Mouse (Mus musculus) hindbrain, embryonic 11.5 days (tissue): ENCODE measurements around the gene Inhbc. TPM values are rescaled to one million over a fixed set of nuclear protein-coding genes. Genes with fewer than 3 reads are reported as not detected.

Source experiments
- ATAC-seq: fragments of 200-750 bp; cut with Nextera tagmentation; 2 replicates; pipeline ENCODE4 v1.8.0; 2017; ENCODE audit warnings: mild to moderate bottlenecking, moderate TSS enrichment, moderate library complexity; ENCODE audit not compliant: low FRiP score
- DNase-seq: peaks from one replicate; pipeline ENCODE4 v3.0.0-alpha.2; 2015; ENCODE audit warnings: low spot score
- H3K27ac ChIP-seq: fragments of 300-500 bp; sonication (generic); 2 replicates; pipeline ENCODE4 v1.5.1; 2014; ENCODE audit warnings: mild to moderate bottlenecking, low read depth, low read length
- H3K27me3 ChIP-seq: fragments of 300-500 bp; sonication (generic); 2 replicates; pipeline ENCODE4 v1.6.1; 2014; ENCODE audit warnings: mild to moderate bottlenecking, low read length, moderate library complexity, mixed read lengths; ENCODE audit not compliant: control insufficient read depth, insufficient read depth
- H3K36me3 ChIP-seq: fragments of 300-500 bp; sonication (generic); 2 replicates; pipeline ENCODE4 v1.6.1; 2014; ENCODE audit warnings: mild to moderate bottlenecking, low read length, moderate library complexity, mixed read lengths; ENCODE audit not compliant: control insufficient read depth, insufficient read depth
- H3K4me1 ChIP-seq: fragments of 300-500 bp; sonication (generic); replicated peaks from 2 replicates; pipeline ENCODE4 v1.6.1; 2014; ENCODE audit warnings: low read length, mixed read lengths; ENCODE audit not compliant: control insufficient read depth, insufficient read depth
- H3K4me2 ChIP-seq: fragments of 300-500 bp; sonication (generic); replicated peaks from 2 replicates; pipeline ENCODE4 v1.6.1; 2014; ENCODE audit warnings: mild to moderate bottlenecking, low read depth, low read length
- H3K4me3 ChIP-seq: fragments of 300-500 bp; sonication (generic); 2 replicates; pipeline ENCODE4 v1.5.1; 2014; ENCODE audit warnings: low read depth, low read length
- H3K9ac ChIP-seq: fragments of 300-500 bp; sonication (generic); 2 replicates; pipeline ENCODE4 v1.6.1; 2014; ENCODE audit warnings: low read depth, low read length
- H3K9me3 ChIP-seq: fragments of 300-500 bp; sonication (generic); 2 replicates; pipeline ENCODE4 v1.6.1; 2016; ENCODE audit warnings: low read length; ENCODE audit not compliant: control insufficient read depth
- WGBS: fragments of 180-500 bp; shearing (Covaris S2); extraction: QIAGEN DNeasy Blood & Tissue Kit; methylation state at CpG from one replicate; pipeline ENCODE4 v1.1.7; 2014; 5-methylcytosine and 5-hydroxymethylcytosine counted together
- polyA plus RNA-seq: library from polyadenylated mRNA; unstranded; fragments of >200 nt; fragmentation: Nextera tagmentation; extraction: Ambion mirVana; gene quantifications from 2 replicates; pipeline ENCODE4 v1.2.1, GENCODE M21; 2014

Gene Inhbc
- polyA plus RNA-seq, 1 experiment from 2014 or later, result not detected

DNA sequence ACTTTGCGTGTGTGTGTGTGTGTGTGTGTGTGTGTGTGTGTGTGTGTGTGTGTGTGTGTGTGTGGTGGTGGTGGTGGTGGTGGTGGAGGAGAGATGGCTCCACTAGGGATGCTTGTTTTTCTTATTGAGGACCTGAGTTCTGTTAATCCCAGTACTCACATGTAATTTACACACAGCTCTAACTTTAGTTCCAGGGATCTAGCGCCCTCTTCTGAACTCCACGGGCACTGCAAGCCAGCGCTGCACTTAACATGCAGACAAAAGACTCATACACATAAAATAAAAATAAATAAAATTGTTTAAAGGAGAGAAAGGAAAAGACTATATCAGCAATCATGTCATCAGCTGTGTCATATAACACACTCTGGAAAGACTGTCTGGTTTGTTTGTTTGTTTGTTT lies 21.3 kb downstream of the Inhbc start:
- H3K36me3 ChIP-seq, result no peaks in the 10 kb centered on the region
- WGBS, result 73% methylated on average over 4 of the region's 4 CpGs
- H3K4me3 ChIP-seq, result no peak overlapping the region
- H3K27ac ChIP-seq, result no peak overlapping the region
- H3K9ac ChIP-seq, result no peak overlapping the region
- H3K27me3 ChIP-seq, result no peaks in the 10 kb centered on the region
- H3K4me1 ChIP-seq, result no peaks in the 10 kb centered on the region
- ATAC-seq (no peak), DNase-seq (no peak)
- no peak overlapping the region for H3K4me2 ChIP-seq
- no peaks in the 10 kb centered on the region for H3K9me3 ChIP-seq

DNA sequence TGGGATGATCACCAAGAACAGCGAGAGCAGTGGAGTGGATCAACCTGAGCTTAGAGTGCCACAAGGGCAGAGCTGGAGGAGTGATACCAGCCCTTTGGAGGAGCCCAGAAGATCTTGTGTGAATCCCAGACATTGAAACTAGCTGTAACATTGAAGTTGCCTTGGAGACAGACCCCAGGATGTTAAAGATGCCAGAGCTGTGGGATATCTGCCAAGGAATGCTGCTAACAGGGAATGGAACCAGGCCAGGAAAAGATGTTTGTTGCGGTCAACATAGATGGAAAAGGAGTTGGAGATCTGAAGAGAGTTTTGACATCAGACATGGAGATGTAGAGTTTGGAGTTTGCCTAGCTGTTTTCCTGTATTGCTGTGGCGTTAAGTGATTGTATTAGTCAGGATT lies 24.1 kb downstream of the Inhbc start:
- Histone ChIP-seq H3K9me3 (no peaks in the 10 kb centered on the region), H3K27me3 (peaks cover 4% of the 10 kb centered on the region), H3K36me3 (no peaks in the 10 kb centered on the region), H3K9ac (no peak overlapping the region), H3K4me1 (peaks cover 2% of the 10 kb centered on the region; the same call in 1 of the 2 replicates), H3K27ac (no peak overlapping the region), H3K4me2 (no peak overlapping the region), H3K4me3 (no peak overlapping the region)
- WGBS, result 90% methylated on average over 3 of the region's 3 CpGs
- no peak for DNase-seq
- no peak for ATAC-seq

DNA sequence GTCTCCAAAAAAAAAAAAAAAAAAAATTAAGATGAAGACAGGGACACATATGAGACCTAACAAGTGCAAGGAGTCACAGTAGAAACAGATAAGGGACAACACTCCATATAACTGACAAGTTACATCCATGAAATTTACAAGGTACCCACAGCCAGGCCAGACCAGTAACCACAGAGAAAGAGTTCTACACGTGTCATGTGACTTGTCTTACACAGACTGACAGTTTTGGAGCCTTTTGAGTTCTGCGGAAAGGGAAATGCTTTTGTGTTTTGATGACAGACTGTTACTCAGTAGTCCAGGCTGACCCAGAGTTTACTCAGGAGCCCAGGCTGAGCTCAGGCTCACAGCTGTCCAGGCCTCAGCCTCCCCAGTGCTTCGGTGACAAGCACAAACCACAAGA lies 27.2 kb downstream of the Inhbc start:
- H3K27me3 ChIP-seq, result peaks cover 15% of the 10 kb centered on the region
- no peak overlapping the region for H3K9ac ChIP-seq
- H3K4me2 ChIP-seq, result no peak overlapping the region
- no peak for DNase-seq
- no peaks in the 10 kb centered on the region for H3K9me3 ChIP-seq
- H3K4me3 ChIP-seq, result no peak overlapping the region
- no peak for ATAC-seq
- 72% methylated on average over 3 of the region's 3 CpGs for WGBS
- H3K27ac ChIP-seq, result no peak overlapping the region
- H3K4me1 ChIP-seq, result peaks cover 16% of the 10 kb centered on the region
- no peaks in the 10 kb centered on the region for H3K36me3 ChIP-seq

DNA sequence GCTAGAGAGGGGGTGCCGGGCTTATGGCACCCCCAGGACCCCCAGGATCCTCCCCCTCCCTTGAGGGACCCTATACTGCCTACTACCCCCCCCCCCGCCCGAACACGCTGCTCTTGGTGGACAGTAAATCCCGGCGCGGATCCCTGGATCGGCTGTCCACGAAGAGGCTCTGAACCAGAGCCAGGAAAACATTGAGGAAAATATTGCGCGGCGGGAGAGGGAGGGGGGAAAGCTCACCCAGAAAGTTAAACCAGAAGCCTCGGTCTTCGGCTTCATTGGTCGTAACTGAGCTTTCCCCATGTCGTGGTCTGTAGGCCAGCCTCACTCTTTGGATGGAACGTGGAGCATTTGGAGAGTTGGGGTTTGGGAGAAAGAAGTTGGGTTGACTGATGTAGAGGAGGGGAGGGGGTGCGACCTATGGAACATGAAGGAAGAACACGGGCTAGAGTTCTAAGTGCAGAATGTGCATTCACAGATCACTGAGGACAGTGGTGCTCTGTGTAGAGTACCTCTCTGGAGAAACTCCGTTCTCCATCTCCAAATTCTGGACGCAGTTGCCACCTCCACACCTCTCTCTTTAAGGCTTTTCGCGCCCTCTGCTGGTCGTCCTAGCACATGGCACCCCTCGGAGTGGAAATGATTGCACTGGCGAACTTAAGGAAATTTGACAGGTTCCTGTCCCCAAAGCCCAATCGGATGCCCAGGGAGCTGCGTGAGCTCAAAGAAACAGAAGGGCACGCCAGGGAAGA lies 28.2 kb downstream of the Inhbc start, which contains the start of gene Gli1:
Gene Gli1, minus strand, starts transcription at position 84 of the 749 bp plus-strand sequence.
- Histone ChIP-seq H3K9ac (peak within 1 kb of the TSS; percentile 15; the same call in 1 of the 2 replicates), H3K27ac (0 out of 2 replicates have a peak within 1 kb of the TSS, but pooled peaks have one; percentile 4), H3K4me3 (peak within 1 kb of the TSS; percentile 33), H3K9me3 (no peaks in the 10 kb centered on the region), H3K36me3 (no peaks in the 10 kb centered on the region), H3K27me3 (peaks cover 15% of the 10 kb centered on the region), H3K4me1 (peaks cover 16% of the 10 kb centered on the region), H3K4me2 (peak within 1 kb of the TSS; percentile 63)
- peak; percentile 94 for DNase-seq
- no peak; the same call in 1 of the 2 replicates for ATAC-seq
- under 1% methylated on average over 29 of the region's 29 CpGs for WGBS

DNA sequence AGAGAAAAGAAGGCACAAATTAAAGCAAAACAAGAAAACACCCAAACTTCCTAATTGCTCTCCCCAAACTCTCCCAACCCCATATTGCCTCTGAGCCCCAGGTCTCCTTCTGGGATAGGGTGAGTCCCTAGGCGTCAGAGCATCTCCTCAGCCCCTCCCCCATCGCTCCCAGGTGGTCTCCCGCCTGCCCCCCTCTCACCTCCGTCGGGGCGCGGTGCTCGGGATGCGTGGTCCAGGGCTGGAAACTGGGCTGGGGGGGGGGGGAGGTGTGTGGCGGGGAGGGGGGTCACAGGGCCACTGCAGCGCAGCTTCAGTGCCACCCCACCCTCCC lies 28.9 kb downstream of the Inhbc start:
- Histone ChIP-seq H3K4me2 (peak overlapping the region; percentile 63), H3K9me3 (no peaks in the 10 kb centered on the region), H3K4me3 (peak overlapping the region; percentile 33), H3K9ac (peak overlapping the region; percentile 7; the same call in 1 of the 2 replicates), H3K36me3 (no peaks in the 10 kb centered on the region), H3K27ac (0 out of 2 replicates have a peak overlapping the region, but pooled peaks have one; percentile 4), H3K27me3 (peaks cover 15% of the 10 kb centered on the region), H3K4me1 (peaks cover 16% of the 10 kb centered on the region)
- 0% methylated on average over 1 of the region's 11 CpGs for WGBS
- no peak for ATAC-seq
- peak; percentile 50 for DNase-seq

DNA sequence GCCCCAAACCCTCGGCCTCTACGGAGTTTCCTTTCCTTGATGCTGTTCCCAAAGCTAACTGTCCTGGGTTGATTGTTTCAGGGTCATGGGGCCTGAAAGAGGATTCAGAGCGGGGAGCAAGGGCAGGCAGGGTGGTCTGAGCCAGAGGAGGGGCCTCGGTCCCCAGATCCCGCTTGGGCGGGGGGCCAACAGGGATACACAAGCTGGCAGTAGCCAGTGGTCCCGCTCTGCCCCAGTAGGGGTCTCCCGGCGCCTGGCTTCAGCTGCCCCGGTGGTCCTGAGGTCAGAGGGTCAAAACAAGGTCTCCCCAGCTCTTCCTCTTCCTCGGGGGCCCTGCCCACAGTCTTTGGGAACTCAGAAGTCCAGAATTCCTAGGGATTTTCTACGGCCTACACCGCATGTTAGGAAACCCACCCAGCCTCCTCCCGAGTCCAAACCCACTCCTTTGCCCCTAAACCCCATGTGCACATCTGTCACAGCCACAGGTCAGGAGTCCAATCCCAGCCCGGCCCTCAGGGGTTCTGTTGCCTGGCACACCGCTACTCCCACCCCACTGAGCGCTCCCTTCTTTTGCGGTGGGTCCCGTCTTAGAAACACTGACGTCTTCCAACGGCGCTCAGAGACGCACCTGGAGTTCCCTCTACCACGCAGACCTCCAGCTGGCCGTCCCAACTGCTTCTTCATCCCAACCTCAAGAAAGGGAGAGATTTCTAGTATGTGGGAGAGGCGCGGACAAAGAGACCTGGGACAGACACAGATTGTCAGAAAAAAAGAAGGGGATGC lies 29.5 kb downstream of the Inhbc start:
- peak; percentile 42 for DNase-seq
- Histone ChIP-seq H3K27ac (no peak overlapping the region), H3K4me3 (peak overlapping the region; percentile 33), H3K9me3 (no peaks in the 10 kb centered on the region), H3K4me2 (peak overlapping the region; percentile 63), H3K36me3 (no peaks in the 10 kb centered on the region), H3K27me3 (peaks cover 15% of the 10 kb centered on the region), H3K4me1 (peaks cover 16% of the 10 kb centered on the region), H3K9ac (peak overlapping the region; percentile 15; the same call in 1 of the 2 replicates)
- peak; percentile 13; the same call in 1 of the 2 replicates for ATAC-seq
- WGBS, result under 1% methylated on average over 25 of the region's 27 CpGs

DNA sequence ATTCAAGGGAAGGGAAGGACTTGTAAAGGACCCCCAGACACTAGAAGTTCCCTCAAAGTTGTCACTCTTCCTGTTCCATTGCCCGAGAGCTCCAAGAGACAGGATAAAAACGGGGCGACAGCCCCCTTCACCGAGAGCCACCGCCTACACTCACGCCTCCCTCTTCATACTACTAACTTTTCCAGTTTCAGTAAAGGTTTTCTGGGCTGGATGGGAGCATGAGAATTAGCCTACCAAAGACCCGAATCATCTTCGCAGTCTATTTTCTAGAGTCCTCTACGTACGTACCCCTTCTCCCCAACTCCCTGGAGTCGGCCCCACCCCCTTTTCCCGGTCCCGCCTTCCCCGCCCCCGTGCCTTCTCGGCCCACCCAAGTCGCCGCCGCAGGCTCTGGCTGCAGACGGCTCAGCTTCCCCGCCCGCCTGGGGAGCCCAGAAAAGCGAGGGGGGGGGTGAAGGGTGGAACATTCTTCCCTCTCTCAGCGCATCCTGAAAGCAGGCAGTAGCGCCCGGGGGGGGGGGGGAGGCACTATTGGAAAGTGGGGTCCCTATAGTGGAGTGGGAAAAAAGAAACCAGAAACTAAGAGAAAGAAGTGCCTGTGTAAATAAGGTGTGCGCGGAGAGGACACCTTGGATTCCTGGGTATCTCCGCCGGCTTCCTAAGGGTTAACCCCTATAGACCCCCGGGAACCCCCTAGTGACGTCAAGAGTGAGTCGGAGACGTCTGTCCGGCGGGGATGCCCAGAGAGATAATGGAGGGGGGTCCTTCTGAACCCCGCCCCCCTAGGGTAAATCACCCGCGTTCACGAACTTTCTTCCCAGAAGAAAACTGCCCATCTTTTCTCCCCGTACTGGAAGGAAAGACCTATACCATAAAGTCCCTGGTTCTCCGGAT lies 30.3 kb downstream of the Inhbc start:
- H3K36me3 ChIP-seq, result no peaks in the 10 kb centered on the region
- H3K9ac ChIP-seq, result peak overlapping the region; percentile 15; the same call in 1 of the 2 replicates
- H3K4me1 ChIP-seq, result peaks cover 16% of the 10 kb centered on the region
- H3K9me3 ChIP-seq, result no peaks in the 10 kb centered on the region
- H3K4me2 ChIP-seq, result peak overlapping the region; percentile 63
- WGBS, result under 1% methylated on average over 40 of the region's 42 CpGs
- H3K27ac ChIP-seq, result peak overlapping the region; percentile 56
- ATAC-seq, result peak; percentile 61
- peaks cover 15% of the 10 kb centered on the region for H3K27me3 ChIP-seq
- DNase-seq, result peak; percentile 77
- H3K4me3 ChIP-seq, result peak overlapping the region; percentile 33
